Mouse (Mus musculus): ENCODE data around the gene Col5a1. TPM values are rescaled to one million over a fixed set of nuclear protein-coding genes. Genes with fewer than 3 reads are reported as not detected.

Gene Col5a1
- total and polyA plus RNA-seq, 3 experiments, result 0.30 to 1.8 (median 1.0) TPM

DNA sequence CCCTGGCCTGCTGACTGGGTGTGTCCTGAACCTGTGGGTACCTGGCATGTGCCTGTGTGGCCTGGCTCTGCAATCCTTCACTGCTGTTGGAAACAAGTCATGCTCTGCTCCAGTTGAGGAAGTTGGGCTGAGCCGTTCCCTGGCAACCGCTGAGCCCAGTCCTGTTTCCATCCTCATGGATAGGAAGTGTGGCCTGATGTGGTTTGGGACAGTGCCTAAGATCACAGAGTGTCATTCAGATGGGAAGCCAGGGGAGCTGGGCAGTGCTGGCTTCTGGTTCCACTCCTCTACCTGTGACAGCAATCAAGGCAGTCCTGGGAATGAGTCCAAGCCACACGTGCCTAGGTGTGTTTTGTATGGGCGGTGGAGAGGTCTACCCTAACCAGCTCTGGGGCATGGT, 53.2 kb downstream of the Col5a1 start:
- Histone ChIP-seq H3K36me3 (replicated peaks) (no peaks in the 10 kb centered on the region), H3K9me3 (replicated peaks) (no peaks in the 10 kb centered on the region), H3K4me3 (ENCODE audit: low read depth, low read length) (no peak overlapping the region), H3K27me3 (ENCODE audit: insufficient read depth, low read length) (peaks cover 68% of the 10 kb centered on the region), H3K4me1 (ENCODE audit: insufficient read depth, low read depth, low read length) (no peaks in the 10 kb centered on the region)
- ATAC-seq (ENCODE audit: extremely low read depth, insufficient number of reproducible peaks, low FRiP score, poor library complexity, severe bottlenecking) (no peak), DNase-seq (ENCODE audit: low spot score) (no peak)
- TF ChIP-seq TAL1 (conservative IDR thresholded peaks at IDR 0.05; ENCODE audit: low read depth, low read length) (no peak), CTCF (IDR thresholded peaks at IDR 0.05; ENCODE audit: low read depth, low read length) (no peak), GATA1 (IDR thresholded peaks at IDR 0.05; ENCODE audit: borderline replicate concordance, low read length) (no peak), GATA2 (IDR thresholded peaks at IDR 0.05; ENCODE audit: borderline replicate concordance, low read depth, low read length) (no peak), POLR2AphosphoS5 (IDR thresholded peaks at IDR 0.05; ENCODE audit: insufficient replicate concordance, low read depth, low read length) (no peak)

DNA sequence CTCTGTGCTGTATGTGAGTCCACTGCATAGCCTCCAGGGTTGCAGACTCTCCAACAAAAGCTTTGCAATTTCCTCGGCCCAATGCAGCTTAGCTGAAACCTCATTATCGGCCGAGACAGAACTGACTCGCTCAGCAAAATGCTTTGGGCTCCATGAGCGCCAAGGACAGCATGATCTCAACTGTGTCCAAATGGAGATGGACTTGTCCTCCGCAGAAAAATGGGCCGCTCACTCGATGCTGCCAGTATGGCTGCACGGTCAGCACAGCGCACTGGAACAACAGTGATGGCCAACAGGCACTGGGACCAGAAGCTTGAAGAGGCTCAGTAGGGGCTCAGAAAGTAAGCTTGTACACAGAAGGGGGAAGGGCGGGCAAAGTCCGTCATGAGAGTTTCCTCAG, 53.9 kb downstream of the Col5a1 start:
- Histone ChIP-seq H3K36me3 (replicated peaks) (no peaks in the 10 kb centered on the region), H3K4me1 (ENCODE audit: insufficient read depth, low read depth, low read length) (no peaks in the 10 kb centered on the region), H3K27me3 (ENCODE audit: insufficient read depth, low read length) (peaks cover 67% of the 10 kb centered on the region), H3K4me3 (ENCODE audit: low read depth, low read length) (no peak overlapping the region), H3K9me3 (replicated peaks) (no peaks in the 10 kb centered on the region)
- ATAC-seq (ENCODE audit: extremely low read depth, insufficient number of reproducible peaks, low FRiP score, poor library complexity, severe bottlenecking) (no peak), DNase-seq (ENCODE audit: low spot score) (no peak)
- TF ChIP-seq CTCF (IDR thresholded peaks at IDR 0.05; ENCODE audit: low read depth, low read length) (no peak), GATA1 (IDR thresholded peaks at IDR 0.05; ENCODE audit: borderline replicate concordance, low read length) (no peak), POLR2AphosphoS5 (IDR thresholded peaks at IDR 0.05; ENCODE audit: insufficient replicate concordance, low read depth, low read length) (no peak), GATA2 (IDR thresholded peaks at IDR 0.05; ENCODE audit: borderline replicate concordance, low read depth, low read length) (no peak), TAL1 (conservative IDR thresholded peaks at IDR 0.05; ENCODE audit: low read depth, low read length) (no peak)

DNA sequence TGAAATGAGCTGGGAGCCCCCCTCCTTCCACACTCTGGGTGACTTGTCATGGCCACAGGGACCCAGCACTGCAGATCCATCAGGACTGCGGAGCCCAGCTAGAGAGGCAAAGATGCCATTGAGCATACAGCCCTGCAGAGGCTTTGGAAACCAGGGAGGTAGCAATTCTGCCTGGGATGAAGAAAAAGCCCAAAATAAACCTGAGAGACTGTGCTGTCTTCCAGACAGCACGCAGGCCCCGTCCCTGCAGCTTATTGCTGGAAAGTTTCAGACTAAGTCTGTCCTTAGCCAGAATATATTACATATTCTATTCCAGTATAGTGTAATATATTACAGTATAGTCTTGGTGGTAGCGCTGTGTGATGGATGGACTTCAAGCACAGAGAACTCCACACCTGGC, 61.0 kb downstream of the Col5a1 start:
- TF ChIP-seq CTCF (IDR thresholded peaks at IDR 0.05; ENCODE audit: low read depth, low read length) (no peak), GATA2 (IDR thresholded peaks at IDR 0.05; ENCODE audit: borderline replicate concordance, low read depth, low read length) (no peak), TAL1 (conservative IDR thresholded peaks at IDR 0.05; ENCODE audit: low read depth, low read length) (no peak), POLR2AphosphoS5 (IDR thresholded peaks at IDR 0.05; ENCODE audit: insufficient replicate concordance, low read depth, low read length) (no peak), GATA1 (IDR thresholded peaks at IDR 0.05; ENCODE audit: borderline replicate concordance, low read length) (no peak)
- no peaks in the 10 kb centered on the region for H3K9me3 ChIP-seq (replicated peaks)
- H3K36me3 ChIP-seq (replicated peaks), result no peaks in the 10 kb centered on the region
- ATAC-seq (ENCODE audit: extremely low read depth, insufficient number of reproducible peaks, low FRiP score, poor library complexity, severe bottlenecking) (no peak), DNase-seq (ENCODE audit: low spot score) (no peak)
- H3K4me3 ChIP-seq (ENCODE audit: low read depth, low read length), result no peak overlapping the region
- no peaks in the 10 kb centered on the region for H3K4me1 ChIP-seq (ENCODE audit: insufficient read depth, low read depth, low read length)
- H3K27me3 ChIP-seq (ENCODE audit: insufficient read depth, low read length), result peaks cover 75% of the 10 kb centered on the region

DNA sequence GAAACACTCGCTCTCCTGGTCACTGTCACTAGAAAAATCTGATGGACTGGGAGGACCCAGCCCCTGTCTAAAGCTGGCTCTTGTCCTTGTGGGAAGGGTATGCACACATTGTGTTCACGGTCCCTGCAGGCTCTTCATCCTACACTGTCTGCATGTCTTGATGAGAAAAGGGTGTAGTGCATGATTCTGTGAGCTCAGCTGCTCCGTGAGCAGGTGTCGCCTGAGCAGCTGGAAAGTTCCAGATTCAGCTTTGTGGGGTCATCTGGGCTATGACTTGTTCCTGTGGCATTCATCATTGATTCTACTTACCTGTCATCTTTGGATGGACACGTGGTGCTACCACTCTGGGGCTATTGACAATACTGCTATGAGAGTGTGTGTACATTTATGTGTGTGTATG, 61.7 kb downstream of the Col5a1 start:
- H3K27me3 ChIP-seq (ENCODE audit: insufficient read depth, low read length), result peaks cover 72% of the 10 kb centered on the region
- ATAC-seq (ENCODE audit: extremely low read depth, insufficient number of reproducible peaks, low FRiP score, poor library complexity, severe bottlenecking), result no peak
- no peaks in the 10 kb centered on the region for H3K36me3 ChIP-seq (replicated peaks)
- TF ChIP-seq GATA2 (IDR thresholded peaks at IDR 0.05; ENCODE audit: borderline replicate concordance, low read depth, low read length) (no peak), CTCF (IDR thresholded peaks at IDR 0.05; ENCODE audit: low read depth, low read length) (no peak), TAL1 (conservative IDR thresholded peaks at IDR 0.05; ENCODE audit: low read depth, low read length) (no peak), POLR2AphosphoS5 (IDR thresholded peaks at IDR 0.05; ENCODE audit: insufficient replicate concordance, low read depth, low read length) (no peak), GATA1 (IDR thresholded peaks at IDR 0.05; ENCODE audit: borderline replicate concordance, low read length) (no peak)
- H3K4me3 ChIP-seq (ENCODE audit: low read depth, low read length), result no peak overlapping the region
- H3K4me1 ChIP-seq (ENCODE audit: insufficient read depth, low read depth, low read length), result no peaks in the 10 kb centered on the region
- no peaks in the 10 kb centered on the region for H3K9me3 ChIP-seq (replicated peaks)
- DNase-seq (ENCODE audit: low spot score), result no peak

DNA sequence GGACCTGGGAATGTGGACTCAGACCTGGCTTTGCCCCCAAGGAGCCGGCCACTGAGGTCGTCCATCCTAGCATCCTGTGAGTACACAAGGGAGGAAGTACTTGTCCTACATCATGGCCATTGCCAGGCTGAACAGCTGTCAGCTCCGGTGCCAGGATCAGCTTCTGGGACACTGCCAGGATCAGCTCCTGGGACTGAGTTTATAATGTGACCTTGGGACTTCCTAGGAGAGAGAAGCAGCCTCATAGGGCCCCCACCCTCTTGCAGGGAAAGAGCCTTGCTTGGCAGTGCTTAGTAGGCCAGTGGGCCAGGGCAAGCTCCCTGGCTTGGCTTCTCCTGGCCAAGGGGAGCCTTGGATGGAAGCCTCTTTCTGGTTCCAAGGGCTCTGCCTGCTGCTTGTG, 67.6 kb downstream of the Col5a1 start:
- DNase-seq (ENCODE audit: low spot score), result no peak
- no peak for ATAC-seq (ENCODE audit: extremely low read depth, insufficient number of reproducible peaks, low FRiP score, poor library complexity, severe bottlenecking)
- TF ChIP-seq GATA1 (IDR thresholded peaks at IDR 0.05; ENCODE audit: borderline replicate concordance, low read length) (no peak), GATA2 (IDR thresholded peaks at IDR 0.05; ENCODE audit: borderline replicate concordance, low read depth, low read length) (no peak), CTCF (IDR thresholded peaks at IDR 0.05; ENCODE audit: low read depth, low read length) (no peak), TAL1 (conservative IDR thresholded peaks at IDR 0.05; ENCODE audit: low read depth, low read length) (no peak), POLR2AphosphoS5 (IDR thresholded peaks at IDR 0.05; ENCODE audit: insufficient replicate concordance, low read depth, low read length) (no peak)
- Histone ChIP-seq H3K36me3 (replicated peaks) (no peaks in the 10 kb centered on the region), H3K9me3 (replicated peaks) (no peaks in the 10 kb centered on the region), H3K27me3 (ENCODE audit: insufficient read depth, low read length) (peaks cover 48% of the 10 kb centered on the region), H3K4me3 (ENCODE audit: low read depth, low read length) (no peak overlapping the region), H3K4me1 (ENCODE audit: insufficient read depth, low read depth, low read length) (0 out of 2 replicates have a peak, but pooled peaks cover 3% of the 10 kb centered on the region)

DNA sequence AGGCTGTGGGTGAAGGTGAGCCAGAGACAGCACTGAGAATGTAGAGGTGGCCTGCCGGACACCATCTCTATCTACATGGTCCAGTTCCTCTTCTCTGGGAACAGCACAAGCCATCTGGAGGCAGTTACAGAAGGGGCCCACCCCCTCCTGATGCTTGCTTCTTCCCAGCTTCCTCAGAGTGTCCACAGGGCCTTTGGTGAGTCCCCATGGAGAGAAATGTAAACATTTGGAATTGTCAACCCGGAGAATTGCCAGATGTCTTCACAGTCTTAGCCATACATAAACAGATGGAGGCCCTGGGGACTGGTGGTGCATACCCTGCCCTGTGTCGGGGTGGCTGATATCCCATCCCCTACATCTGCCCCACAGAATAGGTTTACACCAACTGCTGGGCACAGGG, 68.7 kb downstream of the Col5a1 start:
- DNase-seq (ENCODE audit: low spot score), result no peak
- no peaks in the 10 kb centered on the region for H3K36me3 ChIP-seq (replicated peaks)
- no peak overlapping the region for H3K4me3 ChIP-seq (ENCODE audit: low read depth, low read length)
- no peaks in the 10 kb centered on the region for H3K9me3 ChIP-seq (replicated peaks)
- H3K27me3 ChIP-seq (ENCODE audit: insufficient read depth, low read length), result peaks cover 39% of the 10 kb centered on the region
- ATAC-seq (ENCODE audit: extremely low read depth, insufficient number of reproducible peaks, low FRiP score, poor library complexity, severe bottlenecking), result no peak
- TF ChIP-seq TAL1 (conservative IDR thresholded peaks at IDR 0.05; ENCODE audit: low read depth, low read length) (no peak), CTCF (IDR thresholded peaks at IDR 0.05; ENCODE audit: low read depth, low read length) (no peak), GATA2 (IDR thresholded peaks at IDR 0.05; ENCODE audit: borderline replicate concordance, low read depth, low read length) (no peak)
- H3K4me1 ChIP-seq (ENCODE audit: insufficient read depth, low read depth, low read length), result peaks cover 3% of the 10 kb centered on the region; the same call in 1 of the 2 replicates
